Mouse (Mus musculus): ENCODE measurements around the gene Sema4f. TPM values are rescaled to one million over a fixed set of nuclear protein-coding genes. Genes with fewer than 3 reads are reported as not detected.

The Sema4f gene
- polyA plus RNA-seq, 1 experiment from 2014 or later: 1.8 TPM

DNA sequence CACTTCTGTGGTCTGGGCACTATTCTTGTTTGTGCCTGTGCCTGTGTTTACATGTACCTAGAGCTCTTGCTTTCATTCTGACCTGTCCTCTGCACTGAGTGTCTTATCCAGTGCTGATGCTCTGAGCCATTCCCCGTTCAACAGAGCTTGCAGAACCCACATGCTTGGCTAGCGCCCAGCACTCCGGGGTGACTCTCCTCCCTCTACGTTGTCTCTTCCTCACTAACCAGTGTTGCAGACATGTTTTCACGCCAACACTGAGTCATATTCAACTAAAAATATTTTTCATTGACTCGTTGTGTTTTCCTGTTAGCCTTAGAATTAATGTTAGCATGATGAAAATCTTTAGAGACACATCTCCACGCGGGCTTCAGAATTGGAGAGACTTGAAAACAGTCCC, 31.5 kb downstream of the Sema4f start:
- WGBS: 78% methylated on average over 8 of the region's 8 CpGs
- Histone ChIP-seq H3K27ac (ENCODE audit: low read length) (no peak overlapping the region), H3K9me3 (ENCODE audit: control insufficient read depth, low read depth, low read length) (no peaks in the 10 kb centered on the region), H3K9ac (replicated peaks; ENCODE audit: low read depth, low read length) (no peak overlapping the region), H3K36me3 (ENCODE audit: control insufficient read depth, insufficient read depth, low read length) (no peaks in the 10 kb centered on the region), H3K4me1 (ENCODE audit: control insufficient read depth, insufficient read depth, low read length) (no peaks in the 10 kb centered on the region), H3K4me3 (ENCODE audit: low read depth, low read length) (no peak overlapping the region), H3K27me3 (ENCODE audit: control insufficient read depth, insufficient read depth, low read length) (no peaks in the 10 kb centered on the region), H3K4me2 (replicated peaks; ENCODE audit: low read depth, low read length) (no peak overlapping the region)
- no peak for ATAC-seq (ENCODE audit: insufficient number of reproducible peaks, insufficient read depth, low FRiP score, low read depth)

DNA sequence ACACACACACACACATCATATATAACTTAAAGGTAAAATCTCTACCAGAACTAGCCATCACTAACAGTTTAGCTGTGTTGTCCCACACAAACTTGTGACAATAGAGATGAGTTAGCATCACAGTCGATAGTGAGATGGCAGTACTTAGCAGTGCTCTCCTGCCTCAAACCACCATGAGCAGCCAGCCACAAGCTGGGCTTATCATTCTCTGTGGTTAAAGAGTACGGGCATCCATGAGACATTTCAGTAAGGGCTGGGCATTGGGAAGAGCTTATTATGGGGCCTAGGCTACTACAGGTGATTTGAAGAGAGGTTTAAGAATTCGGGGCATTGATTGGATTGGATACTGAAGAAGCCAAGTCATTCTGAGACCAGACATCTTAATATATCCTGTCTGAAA, 32.6 kb downstream of the Sema4f start:
- Histone ChIP-seq H3K36me3 (ENCODE audit: control insufficient read depth, insufficient read depth, low read length) (no peaks in the 10 kb centered on the region), H3K4me2 (replicated peaks; ENCODE audit: low read depth, low read length) (no peak overlapping the region), H3K27ac (ENCODE audit: low read length) (no peak overlapping the region), H3K4me3 (ENCODE audit: low read depth, low read length) (no peak overlapping the region), H3K9me3 (ENCODE audit: control insufficient read depth, low read depth, low read length) (no peaks in the 10 kb centered on the region), H3K9ac (replicated peaks; ENCODE audit: low read depth, low read length) (no peak overlapping the region), H3K27me3 (ENCODE audit: control insufficient read depth, insufficient read depth, low read length) (no peaks in the 10 kb centered on the region), H3K4me1 (ENCODE audit: control insufficient read depth, insufficient read depth, low read length) (no peaks in the 10 kb centered on the region)
- no peak for ATAC-seq (ENCODE audit: insufficient number of reproducible peaks, insufficient read depth, low FRiP score, low read depth)
- WGBS: 89% methylated on average over 3 of the region's 3 CpGs

DNA sequence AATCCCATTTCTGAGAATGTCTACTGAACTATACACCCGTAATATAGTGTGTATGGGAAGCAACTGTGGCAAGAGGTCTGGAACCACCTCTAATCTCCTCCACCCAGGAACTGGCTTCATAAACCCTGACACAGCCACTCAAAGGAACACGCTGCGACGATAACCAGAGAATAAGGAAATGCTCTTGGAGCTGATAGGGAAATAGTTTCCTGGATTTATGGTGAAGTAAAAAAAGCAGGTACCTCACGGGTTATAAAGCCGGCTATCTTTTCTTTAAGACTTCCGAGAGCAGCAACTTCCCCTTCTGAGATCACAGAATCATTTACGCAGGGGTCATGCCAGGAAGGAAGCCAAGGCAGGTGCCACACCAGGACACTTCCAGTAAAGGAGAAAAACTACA, 37.0 kb downstream of the Sema4f start:
- no peaks in the 10 kb centered on the region for H3K36me3 ChIP-seq (ENCODE audit: control insufficient read depth, insufficient read depth, low read length)
- no peak overlapping the region for H3K4me3 ChIP-seq (ENCODE audit: low read depth, low read length)
- H3K4me1 ChIP-seq (ENCODE audit: control insufficient read depth, insufficient read depth, low read length): peaks cover 9% of the 10 kb centered on the region; the same call in 1 of the 2 replicates
- no peak overlapping the region for H3K4me2 ChIP-seq (replicated peaks; ENCODE audit: low read depth, low read length)
- H3K9me3 ChIP-seq (ENCODE audit: control insufficient read depth, low read depth, low read length): no peaks in the 10 kb centered on the region
- H3K27me3 ChIP-seq (ENCODE audit: control insufficient read depth, insufficient read depth, low read length): no peaks in the 10 kb centered on the region
- no peak overlapping the region for H3K9ac ChIP-seq (replicated peaks; ENCODE audit: low read depth, low read length)
- ATAC-seq (ENCODE audit: insufficient number of reproducible peaks, insufficient read depth, low FRiP score, low read depth): no peak
- no peak overlapping the region for H3K27ac ChIP-seq (ENCODE audit: low read length)
- WGBS: 53% methylated on average over 8 of the region's 8 CpGs

DNA sequence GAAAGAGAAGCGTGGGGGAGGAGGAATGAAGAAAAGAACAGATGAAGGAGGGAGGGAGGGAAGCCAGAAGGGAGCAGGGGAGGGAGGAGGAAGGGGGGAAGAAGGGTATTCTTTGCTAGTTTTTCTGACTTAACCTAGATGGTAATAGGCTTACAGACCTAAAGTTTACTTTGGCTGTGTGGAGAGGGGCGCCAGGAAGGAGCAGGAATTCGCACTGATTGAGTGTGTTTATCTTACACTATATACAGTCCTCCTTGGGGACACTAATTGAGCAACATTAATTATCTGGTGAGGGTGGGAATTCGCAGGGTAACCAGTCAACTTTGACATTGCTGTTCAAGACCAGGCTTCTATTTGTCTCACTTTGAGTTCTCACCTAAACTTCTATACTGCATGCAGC, 40.8 kb downstream of the Sema4f start:
- Histone ChIP-seq H3K9ac (replicated peaks; ENCODE audit: low read depth, low read length) (no peak overlapping the region), H3K36me3 (ENCODE audit: control insufficient read depth, insufficient read depth, low read length) (no peaks in the 10 kb centered on the region), H3K9me3 (ENCODE audit: control insufficient read depth, low read depth, low read length) (no peaks in the 10 kb centered on the region), H3K4me1 (ENCODE audit: control insufficient read depth, insufficient read depth, low read length) (peaks cover 13% of the 10 kb centered on the region; the same call in 1 of the 2 replicates), H3K4me2 (replicated peaks; ENCODE audit: low read depth, low read length) (no peak overlapping the region), H3K27me3 (ENCODE audit: control insufficient read depth, insufficient read depth, low read length) (no peaks in the 10 kb centered on the region), H3K4me3 (ENCODE audit: low read depth, low read length) (no peak overlapping the region), H3K27ac (ENCODE audit: low read length) (peak overlapping the region; percentile 78; the same call in 1 of the 2 replicates)
- peak; percentile 66; the same call in 1 of the 2 replicates for ATAC-seq (ENCODE audit: insufficient number of reproducible peaks, insufficient read depth, low FRiP score, low read depth)
- 4% methylated on average over 4 of the region's 4 CpGs for WGBS

DNA sequence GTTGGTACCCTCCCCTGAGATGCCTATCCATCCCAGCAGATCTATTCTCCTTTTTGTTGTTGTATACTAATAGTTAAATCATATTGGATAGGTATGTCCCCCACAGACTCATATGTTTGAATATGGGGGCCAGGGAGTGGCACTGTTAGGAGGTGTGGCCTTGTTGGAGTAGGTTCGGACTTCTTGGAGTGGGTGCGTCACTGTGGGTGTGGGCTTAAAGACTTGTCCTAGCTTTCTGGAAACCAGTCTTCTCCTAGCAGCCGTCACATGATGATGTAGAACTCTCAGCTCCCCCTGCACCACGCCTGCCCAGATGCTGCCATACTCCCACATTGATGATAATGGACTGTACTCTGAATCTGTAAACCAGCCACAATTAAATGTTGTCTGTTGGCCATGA, 41.3 kb downstream of the Sema4f start:
- H3K4me3 ChIP-seq (ENCODE audit: low read depth, low read length): no peak overlapping the region
- peak; percentile 59; the same call in 1 of the 2 replicates for ATAC-seq (ENCODE audit: insufficient number of reproducible peaks, insufficient read depth, low FRiP score, low read depth)
- no peaks in the 10 kb centered on the region for H3K36me3 ChIP-seq (ENCODE audit: control insufficient read depth, insufficient read depth, low read length)
- H3K27me3 ChIP-seq (ENCODE audit: control insufficient read depth, insufficient read depth, low read length): no peaks in the 10 kb centered on the region
- H3K4me1 ChIP-seq (ENCODE audit: control insufficient read depth, insufficient read depth, low read length): peaks cover 13% of the 10 kb centered on the region; the same call in 1 of the 2 replicates
- H3K9me3 ChIP-seq (ENCODE audit: control insufficient read depth, low read depth, low read length): no peaks in the 10 kb centered on the region
- H3K27ac ChIP-seq (ENCODE audit: low read length): peak overlapping the region; percentile 78; the same call in 1 of the 2 replicates
- 37% methylated on average over 4 of the region's 4 CpGs for WGBS
- H3K4me2 ChIP-seq (replicated peaks; ENCODE audit: low read depth, low read length): no peak overlapping the region
- no peak overlapping the region for H3K9ac ChIP-seq (replicated peaks; ENCODE audit: low read depth, low read length)

DNA sequence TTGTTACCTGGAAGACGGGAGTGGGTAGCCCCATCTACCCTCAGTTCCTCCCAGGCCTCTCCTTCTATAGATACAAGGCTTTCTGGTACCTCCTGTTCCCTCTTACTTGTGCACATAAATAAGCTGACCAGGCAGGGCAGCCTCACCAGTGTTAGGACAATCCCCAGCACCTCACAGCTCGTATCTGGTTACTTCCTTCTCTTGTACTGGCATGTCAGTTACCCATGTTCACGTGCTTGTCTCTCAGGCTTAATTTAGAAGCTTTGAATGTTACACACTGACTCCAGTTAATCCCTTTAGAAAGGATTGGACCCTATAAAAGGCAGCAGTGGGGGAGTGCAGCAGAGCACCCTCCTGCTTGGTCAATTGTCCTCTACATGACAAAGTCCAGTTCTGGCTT, 42.3 kb downstream of the Sema4f start:
- H3K4me1 ChIP-seq (ENCODE audit: control insufficient read depth, insufficient read depth, low read length): peaks cover 13% of the 10 kb centered on the region; the same call in 1 of the 2 replicates
- WGBS: 50% methylated on average over 3 of the region's 3 CpGs

DNA sequence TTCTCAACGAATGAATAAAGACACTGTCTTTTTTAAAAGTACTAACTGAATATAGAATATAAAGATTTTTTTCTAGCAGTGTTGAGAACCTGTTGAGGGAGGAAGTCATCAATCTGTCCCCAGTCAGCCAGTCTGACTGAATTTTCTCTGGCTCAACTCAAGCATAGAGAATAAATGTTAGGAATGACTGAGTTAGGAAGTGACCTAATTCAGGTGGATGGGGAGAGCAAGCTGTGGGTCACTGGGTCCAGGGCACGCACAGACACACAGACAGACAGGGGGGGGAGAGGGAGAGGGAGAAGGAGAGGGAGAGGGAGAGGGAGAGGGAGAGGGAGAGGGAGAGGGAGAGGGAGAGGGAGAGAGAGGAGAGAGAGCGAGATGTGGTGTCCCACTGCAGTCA, 46.2 kb downstream of the Sema4f start:
- no peaks in the 10 kb centered on the region for H3K27me3 ChIP-seq (ENCODE audit: control insufficient read depth, insufficient read depth, low read length)
- no peaks in the 10 kb centered on the region for H3K36me3 ChIP-seq (ENCODE audit: control insufficient read depth, insufficient read depth, low read length)
- H3K4me3 ChIP-seq (ENCODE audit: low read depth, low read length): no peak overlapping the region
- WGBS: 44% methylated on average over 3 of the region's 3 CpGs
- H3K4me2 ChIP-seq (replicated peaks; ENCODE audit: low read depth, low read length): no peak overlapping the region
- no peak for ATAC-seq (ENCODE audit: insufficient number of reproducible peaks, insufficient read depth, low FRiP score, low read depth)
- no peaks in the 10 kb centered on the region for H3K9me3 ChIP-seq (ENCODE audit: control insufficient read depth, low read depth, low read length)
- H3K9ac ChIP-seq (replicated peaks; ENCODE audit: low read depth, low read length): no peak overlapping the region
- no peak overlapping the region for H3K27ac ChIP-seq (ENCODE audit: low read length)
- peaks cover 14% of the 10 kb centered on the region; the same call in 1 of the 2 replicates for H3K4me1 ChIP-seq (ENCODE audit: control insufficient read depth, insufficient read depth, low read length)

More for the DNA sequence above, 42.3 kb downstream of the Sema4f start:
- Histone ChIP-seq H3K27me3 (ENCODE audit: control insufficient read depth, insufficient read depth, low read length) (no peaks in the 10 kb centered on the region), H3K4me2 (replicated peaks; ENCODE audit: low read depth, low read length) (no peak overlapping the region), H3K9me3 (ENCODE audit: control insufficient read depth, low read depth, low read length) (no peaks in the 10 kb centered on the region), H3K9ac (replicated peaks; ENCODE audit: low read depth, low read length) (no peak overlapping the region), H3K27ac (ENCODE audit: low read length) (no peak overlapping the region), H3K36me3 (ENCODE audit: control insufficient read depth, insufficient read depth, low read length) (no peaks in the 10 kb centered on the region), H3K4me3 (ENCODE audit: low read depth, low read length) (no peak overlapping the region)
- no peak for ATAC-seq (ENCODE audit: insufficient number of reproducible peaks, insufficient read depth, low FRiP score, low read depth)

DNA sequence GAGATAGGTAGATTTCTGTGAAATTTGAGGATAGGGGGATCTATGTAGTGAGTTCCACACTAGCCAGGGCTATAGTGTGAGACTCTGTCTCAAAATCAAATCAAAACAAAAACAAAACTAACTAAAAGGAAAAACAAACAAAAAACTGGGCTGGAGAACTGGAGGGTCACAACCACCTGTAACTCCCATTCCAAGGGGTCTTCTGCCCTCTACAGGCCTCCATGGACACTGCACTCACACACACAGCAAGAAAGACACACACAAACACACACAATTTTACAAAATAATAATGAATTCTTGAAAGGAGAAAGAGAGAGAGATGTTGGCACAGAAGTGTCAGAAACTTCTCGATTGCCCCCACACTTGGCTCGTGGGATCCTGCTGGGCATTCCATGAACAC, 47.0 kb downstream of the Sema4f start:
- no peaks in the 10 kb centered on the region for H3K27me3 ChIP-seq (ENCODE audit: control insufficient read depth, insufficient read depth, low read length)
- no peak overlapping the region for H3K4me3 ChIP-seq (ENCODE audit: low read depth, low read length)
- H3K9ac ChIP-seq (replicated peaks; ENCODE audit: low read depth, low read length): no peak overlapping the region
- H3K27ac ChIP-seq (ENCODE audit: low read length): no peak overlapping the region
- WGBS: 81% methylated on average over 2 of the region's 2 CpGs
- ATAC-seq (ENCODE audit: insufficient number of reproducible peaks, insufficient read depth, low FRiP score, low read depth): no peak
- no peaks in the 10 kb centered on the region for H3K36me3 ChIP-seq (ENCODE audit: control insufficient read depth, insufficient read depth, low read length)
- peaks cover 9% of the 10 kb centered on the region; the same call in 1 of the 2 replicates for H3K4me1 ChIP-seq (ENCODE audit: control insufficient read depth, insufficient read depth, low read length)
- H3K4me2 ChIP-seq (replicated peaks; ENCODE audit: low read depth, low read length): no peak overlapping the region
- no peaks in the 10 kb centered on the region for H3K9me3 ChIP-seq (ENCODE audit: control insufficient read depth, low read depth, low read length)

DNA sequence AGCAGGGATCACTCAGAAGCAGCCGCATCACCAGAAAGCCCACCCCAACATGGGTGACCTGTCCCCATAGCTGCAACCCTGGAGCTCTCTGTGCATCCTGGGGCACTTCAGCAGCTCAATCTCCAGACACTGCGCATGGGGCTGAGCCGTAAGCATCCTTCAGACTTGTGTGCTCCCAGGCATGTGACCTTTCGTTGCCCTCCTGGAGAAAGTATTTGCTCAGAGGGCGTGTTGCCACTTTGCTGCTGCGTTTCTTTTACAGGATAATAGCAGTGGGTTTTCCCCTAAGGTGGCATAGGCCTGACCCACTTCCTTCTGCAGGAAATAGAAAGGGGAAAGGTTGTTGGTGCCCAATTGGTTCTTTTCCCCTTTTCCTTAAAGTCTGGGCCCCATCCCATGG, 48.1 kb downstream of the Sema4f start:
- 22% methylated on average over 6 of the region's 6 CpGs for WGBS
- Histone ChIP-seq H3K27me3 (ENCODE audit: control insufficient read depth, insufficient read depth, low read length) (no peaks in the 10 kb centered on the region), H3K36me3 (ENCODE audit: control insufficient read depth, insufficient read depth, low read length) (no peaks in the 10 kb centered on the region), H3K4me2 (replicated peaks; ENCODE audit: low read depth, low read length) (no peak overlapping the region), H3K9me3 (ENCODE audit: control insufficient read depth, low read depth, low read length) (no peaks in the 10 kb centered on the region), H3K4me3 (ENCODE audit: low read depth, low read length) (no peak overlapping the region), H3K27ac (ENCODE audit: low read length) (0 out of 2 replicates have a peak overlapping the region, but pooled peaks have one; percentile 12), H3K9ac (replicated peaks; ENCODE audit: low read depth, low read length) (no peak overlapping the region), H3K4me1 (ENCODE audit: control insufficient read depth, insufficient read depth, low read length) (peaks cover 5% of the 10 kb centered on the region; the same call in 1 of the 2 replicates)
- peak; percentile 83 for ATAC-seq (ENCODE audit: insufficient number of reproducible peaks, insufficient read depth, low FRiP score, low read depth)
